Mouse (Mus musculus) cortical plate, adult 2 months (tissue): ENCODE results near the gene Rilpl1. TPM values are rescaled to one million over a fixed set of nuclear protein-coding genes. Genes with fewer than 3 reads are reported as not detected.
"Not testable (repeated sequence)": the region's sequence is repeated elsewhere in the genome, so short reads cannot be mapped to it uniquely, and the experiment has no call there.

Experiments
- H3K27ac ChIP-seq: fragments of 200-500 bp; 2 replicates; pipeline ENCODE4 v1.5.1; 2012; ENCODE audit warnings: low read length, control low read depth, inconsistent platforms; ENCODE audit not compliant: insufficient read depth
- H3K4me1 ChIP-seq: fragments of 200-500 bp; 2 replicates; pipeline ENCODE4 v1.6.1; 2011; ENCODE audit warnings: low read length; ENCODE audit not compliant: control insufficient read depth, insufficient read depth
- H3K4me3 ChIP-seq: fragments of 200-500 bp; 2 replicates; pipeline ENCODE4 v1.5.1; 2011; ENCODE audit warnings: mild to moderate bottlenecking, low read length, control low read depth; ENCODE audit not compliant: insufficient read depth
- CTCF ChIP-seq: fragments of 200-500 bp; IDR thresholded peaks from 2 replicates; pipeline ENCODE4 v1.5.1; 2011; ENCODE audit warnings: mild to moderate bottlenecking, control low read depth, low read length; ENCODE audit not compliant: insufficient read depth; ENCODE audit errors: extremely low read depth
- POLR2A ChIP-seq: fragments of 200-500 bp; IDR thresholded peaks from 2 replicates; pipeline ENCODE4 v1.6.1; 2011; ENCODE audit warnings: mild to moderate bottlenecking, low read length, control low read depth; ENCODE audit not compliant: insufficient read depth; ENCODE audit errors: extremely low read depth
- polyA plus RNA-seq: library from polyadenylated mRNA; depleted of rRNA; stranded (reverse); fragments of >200 nt; gene quantifications from 2 replicates; pipeline ENCODE4 v1.2.3, GENCODE M21; 2012

The Rilpl1 gene
- polyA plus RNA-seq, 1 experiment: 56.5 TPM

- 0 out of 2 replicates have a peak, but pooled peaks cover 2% of the 10 kb centered on the region for H3K4me1 ChIP-seq
- TF ChIP-seq POLR2A (no peak), CTCF (no peak)
- no peak overlapping the region for H3K27ac ChIP-seq
- H3K4me3 ChIP-seq: no peak overlapping the region
Observed at GRCm38 (mm10) chr5:124481714-124482113, 49.5 kb downstream of the Rilpl1 start.

GRCm38 (mm10) chr5:124480119-124480518 is 51.1 kb downstream of the Rilpl1 start:
- Histone ChIP-seq H3K4me3 (no peak overlapping the region), H3K27ac (no peak overlapping the region), H3K4me1 (peaks cover 4% of the 10 kb centered on the region)
- TF ChIP-seq POLR2A (no peak), CTCF (no peak)

GRCm38 (mm10) chr5:124478873-124479204 is 52.4 kb downstream of the Rilpl1 start:
- no peak overlapping the region for H3K4me3 ChIP-seq
- peak overlapping the region; percentile 68; the same call in 1 of the 2 replicates for H3K27ac ChIP-seq
- peaks cover 5% of the 10 kb centered on the region for H3K4me1 ChIP-seq
- TF ChIP-seq CTCF: no peak
- TF ChIP-seq POLR2A: no peak

GRCm38 (mm10) chr5:124470591-124471171 is 60.5 kb downstream of the Rilpl1 start:
- no peak overlapping the region for H3K4me3 ChIP-seq
- no peak for TF ChIP-seq POLR2A
- no peak for TF ChIP-seq CTCF
- H3K4me1 ChIP-seq: peaks cover 3% of the 10 kb centered on the region
- no peak overlapping the region for H3K27ac ChIP-seq

GRCm38 (mm10) chr5:124469486-124469885 is 61.7 kb downstream of the Rilpl1 start:
- Histone ChIP-seq H3K27ac (no peak overlapping the region), H3K4me1 (no peaks in the 10 kb centered on the region), H3K4me3 (no peak overlapping the region)
- TF ChIP-seq POLR2A: no peak
- no peak for TF ChIP-seq CTCF

GRCm38 (mm10) chr5:124468365-124468764 is 62.8 kb downstream of the Rilpl1 start:
- Histone ChIP-seq H3K27ac (no peak overlapping the region), H3K4me3 (no peak overlapping the region), H3K4me1 (no peaks in the 10 kb centered on the region)
- no peak for TF ChIP-seq POLR2A
- TF ChIP-seq CTCF: no peak

- H3K4me3 ChIP-seq: no peak overlapping the region
- H3K27ac ChIP-seq: no peak overlapping the region
- H3K4me1 ChIP-seq: no peaks in the 10 kb centered on the region
- TF ChIP-seq POLR2A (no peak), CTCF (no peak)
Observed at GRCm38 (mm10) chr5:124467766-124468165, 63.4 kb downstream of the Rilpl1 start.

- H3K4me3 ChIP-seq: no peak overlapping the region
- no peak overlapping the region for H3K27ac ChIP-seq
- H3K4me1 ChIP-seq: no peaks in the 10 kb centered on the region
- no peak for TF ChIP-seq POLR2A
- TF ChIP-seq CTCF: no peak
Observed at GRCm38 (mm10) chr5:124464905-124465304, 66.3 kb downstream of the Rilpl1 start.

GRCm38 (mm10) chr5:124463462-124463861 is 67.7 kb downstream of the Rilpl1 start:
- no peak overlapping the region for H3K4me3 ChIP-seq
- TF ChIP-seq CTCF (no peak), POLR2A (no peak)
- H3K27ac ChIP-seq: no peak overlapping the region
- H3K4me1 ChIP-seq: no peaks in the 10 kb centered on the region

GRCm38 (mm10) chr5:124462297-124463025 is 68.7 kb downstream of the Rilpl1 start:
- Histone ChIP-seq H3K4me3 (no peak overlapping the region), H3K4me1 (no peaks in the 10 kb centered on the region), H3K27ac (no peak overlapping the region)
- no peak for TF ChIP-seq CTCF
- no peak for TF ChIP-seq POLR2A

- not testable (repeated sequence) for H3K27ac ChIP-seq, H3K4me1 ChIP-seq
Observed at GRCm38 (mm10) chr5:124460922-124461321, 70.3 kb downstream of the Rilpl1 start.

More at GRCm38 (mm10) chr5:124460922-124461321, 70.3 kb downstream of the Rilpl1 start:
- H3K4me3 ChIP-seq: not testable (repeated sequence)
